Mouse (Mus musculus): ENCODE results near the gene Camsap1. TPM values are rescaled to one million over a fixed set of nuclear protein-coding genes. Genes with fewer than 3 reads are reported as not detected.
A peak's percentile ranks its signal among the peaks of the same experiment; 100 is the strongest.

The Camsap1 gene
- 30.9 and 61.3 TPM in 2 replicates for polyA plus RNA-seq (2014; fragmentation: Nextera tagmentation; extraction: Ambion mirVana)

- peak within 1 kb of the TSS; percentile 93 for H3K4me2 ChIP-seq (ENCODE audit: low read length)
- peak within 1 kb of the TSS; percentile 99 for H3K9ac ChIP-seq (ENCODE audit: low read length)
- peak within 1 kb of the TSS; percentile 95 for H3K27ac ChIP-seq (ENCODE audit: low read depth, low read length)
- DNase-seq (ENCODE audit: low spot score): peak; percentile 100
- no peaks in the 10 kb centered on the region for H3K27me3 ChIP-seq (replicated peaks; ENCODE audit: control insufficient read depth, insufficient read depth, low read length)
- under 1% methylated on average over 43 of the region's 64 CpGs for WGBS
- peaks cover 13% of the 10 kb centered on the region; the same call in 1 of the 2 replicates for H3K36me3 ChIP-seq (ENCODE audit: control insufficient read depth, insufficient read depth, low read length)
- no peaks in the 10 kb centered on the region for H3K9me3 ChIP-seq (replicated peaks; ENCODE audit: control insufficient read depth, low read length)
- H3K4me3 ChIP-seq (ENCODE audit: low read depth, low read length): peak within 1 kb of the TSS; percentile 94
- H3K4me1 ChIP-seq (ENCODE audit: control insufficient read depth, insufficient read depth, low read length): peaks cover 27% of the 10 kb centered on the region
- ATAC-seq: peak; percentile 98
Observed at GRCm38 (mm10) chr2:25983159-25983907, at the start of gene Camsap1. Camsap1 (minus strand) TSS chr2:25983282.

- WGBS: 45% methylated on average over 3 of the region's 3 CpGs
- DNase-seq (ENCODE audit: low spot score): no peak
Observed at GRCm38 (mm10) chr2:26030288-26030687, 47.2 kb upstream of the Camsap1 start.

GRCm38 (mm10) chr2:26024138-26025075 is 41.3 kb upstream of the Camsap1 start:
- Histone ChIP-seq H3K4me1 (ENCODE audit: control insufficient read depth, insufficient read depth, low read length) (0 out of 2 replicates have a peak, but pooled peaks cover 8% of the 10 kb centered on the region), H3K27ac (ENCODE audit: low read depth, low read length) (no peak overlapping the region), H3K4me3 (ENCODE audit: low read depth, low read length) (no peak overlapping the region), H3K9ac (ENCODE audit: low read length) (no peak overlapping the region), H3K9me3 (replicated peaks; ENCODE audit: control insufficient read depth, low read length) (no peaks in the 10 kb centered on the region), H3K36me3 (ENCODE audit: control insufficient read depth, insufficient read depth, low read length) (no peaks in the 10 kb centered on the region), H3K4me2 (ENCODE audit: low read length) (no peak overlapping the region), H3K27me3 (replicated peaks; ENCODE audit: control insufficient read depth, insufficient read depth, low read length) (no peaks in the 10 kb centered on the region)
- ATAC-seq (no peak), DNase-seq (ENCODE audit: low spot score) (peak; percentile 69)
- 32% methylated on average over 4 of the region's 4 CpGs for WGBS

More at GRCm38 (mm10) chr2:26030288-26030687, 47.2 kb upstream of the Camsap1 start:
- Histone ChIP-seq H3K27ac (ENCODE audit: low read depth, low read length) (no peak overlapping the region), H3K27me3 (replicated peaks; ENCODE audit: control insufficient read depth, insufficient read depth, low read length) (no peaks in the 10 kb centered on the region), H3K4me2 (ENCODE audit: low read length) (no peak overlapping the region), H3K4me3 (ENCODE audit: low read depth, low read length) (no peak overlapping the region), H3K4me1 (ENCODE audit: control insufficient read depth, insufficient read depth, low read length) (no peaks in the 10 kb centered on the region), H3K36me3 (ENCODE audit: control insufficient read depth, insufficient read depth, low read length) (no peaks in the 10 kb centered on the region), H3K9me3 (replicated peaks; ENCODE audit: control insufficient read depth, low read length) (no peaks in the 10 kb centered on the region), H3K9ac (ENCODE audit: low read length) (no peak overlapping the region)
- ATAC-seq: no peak

GRCm38 (mm10) chr2:26022626-26023025 is 39.5 kb upstream of the Camsap1 start:
- 88% methylated on average over 1 of the region's 1 CpGs for WGBS
- H3K9me3 ChIP-seq (replicated peaks; ENCODE audit: control insufficient read depth, low read length): no peaks in the 10 kb centered on the region
- ATAC-seq (no peak), DNase-seq (ENCODE audit: low spot score) (no peak)
- H3K4me2 ChIP-seq (ENCODE audit: low read length): no peak overlapping the region
- no peak overlapping the region for H3K4me3 ChIP-seq (ENCODE audit: low read depth, low read length)
- H3K36me3 ChIP-seq (ENCODE audit: control insufficient read depth, insufficient read depth, low read length): no peaks in the 10 kb centered on the region
- no peaks in the 10 kb centered on the region for H3K27me3 ChIP-seq (replicated peaks; ENCODE audit: control insufficient read depth, insufficient read depth, low read length)
- H3K9ac ChIP-seq (ENCODE audit: low read length): no peak overlapping the region
- 0 out of 2 replicates have a peak, but pooled peaks cover 8% of the 10 kb centered on the region for H3K4me1 ChIP-seq (ENCODE audit: control insufficient read depth, insufficient read depth, low read length)
- no peak overlapping the region for H3K27ac ChIP-seq (ENCODE audit: low read depth, low read length)

GRCm38 (mm10) chr2:26022258-26022565 is 39.1 kb upstream of the Camsap1 start:
- Histone ChIP-seq H3K9ac (ENCODE audit: low read length) (no peak overlapping the region), H3K4me2 (ENCODE audit: low read length) (peak overlapping the region; percentile 42), H3K27ac (ENCODE audit: low read depth, low read length) (no peak overlapping the region), H3K4me3 (ENCODE audit: low read depth, low read length) (no peak overlapping the region), H3K36me3 (ENCODE audit: control insufficient read depth, insufficient read depth, low read length) (no peaks in the 10 kb centered on the region), H3K27me3 (replicated peaks; ENCODE audit: control insufficient read depth, insufficient read depth, low read length) (no peaks in the 10 kb centered on the region), H3K9me3 (replicated peaks; ENCODE audit: control insufficient read depth, low read length) (no peaks in the 10 kb centered on the region), H3K4me1 (ENCODE audit: control insufficient read depth, insufficient read depth, low read length) (0 out of 2 replicates have a peak, but pooled peaks cover 8% of the 10 kb centered on the region)
- no peak for DNase-seq (ENCODE audit: low spot score)
- no peak; the same call in 1 of the 2 replicates for ATAC-seq
- WGBS: 85% methylated on average over 8 of the region's 8 CpGs

- Histone ChIP-seq H3K27ac (ENCODE audit: low read depth, low read length) (peak within 1 kb of the TSS; percentile 78; the same call in 1 of the 2 replicates), H3K27me3 (replicated peaks; ENCODE audit: control insufficient read depth, insufficient read depth, low read length) (no peaks in the 10 kb centered on the region), H3K9ac (ENCODE audit: low read length) (peak within 1 kb of the TSS; percentile 75), H3K9me3 (replicated peaks; ENCODE audit: control insufficient read depth, low read length) (no peaks in the 10 kb centered on the region), H3K4me2 (ENCODE audit: low read length) (peak within 1 kb of the TSS; percentile 97), H3K4me1 (ENCODE audit: control insufficient read depth, insufficient read depth, low read length) (0 out of 2 replicates have a peak, but pooled peaks cover 8% of the 10 kb centered on the region), H3K36me3 (ENCODE audit: control insufficient read depth, insufficient read depth, low read length) (no peaks in the 10 kb centered on the region), H3K4me3 (ENCODE audit: low read depth, low read length) (peak within 1 kb of the TSS; percentile 86)
- ATAC-seq (peak; percentile 95), DNase-seq (ENCODE audit: low spot score) (peak; percentile 97)
- WGBS: 5% methylated on average over 50 of the region's 50 CpGs
Observed at GRCm38 (mm10) chr2:26021561-26022257, 38.6 kb upstream of the Camsap1 start, which contains the start of gene Ubac1. Ubac1 (minus strand) TSS chr2:26021747.

- H3K27ac ChIP-seq (ENCODE audit: low read depth, low read length): peak overlapping the region; percentile 78; the same call in 1 of the 2 replicates
Observed at GRCm38 (mm10) chr2:26020714-26021560, 37.9 kb upstream of the Camsap1 start.

More at GRCm38 (mm10) chr2:26020714-26021560, 37.9 kb upstream of the Camsap1 start:
- H3K4me1 ChIP-seq (ENCODE audit: control insufficient read depth, insufficient read depth, low read length): 0 out of 2 replicates have a peak, but pooled peaks cover 8% of the 10 kb centered on the region
- H3K4me3 ChIP-seq (ENCODE audit: low read depth, low read length): peak overlapping the region; percentile 86
- WGBS: 2% methylated on average over 37 of the region's 38 CpGs
- peak; percentile 9 for DNase-seq (ENCODE audit: low spot score)
- no peaks in the 10 kb centered on the region for H3K9me3 ChIP-seq (replicated peaks; ENCODE audit: control insufficient read depth, low read length)
- no peaks in the 10 kb centered on the region for H3K27me3 ChIP-seq (replicated peaks; ENCODE audit: control insufficient read depth, insufficient read depth, low read length)
- H3K36me3 ChIP-seq (ENCODE audit: control insufficient read depth, insufficient read depth, low read length): peaks cover 4% of the 10 kb centered on the region
- peak overlapping the region; percentile 97 for H3K4me2 ChIP-seq (ENCODE audit: low read length)
- peak overlapping the region; percentile 75 for H3K9ac ChIP-seq (ENCODE audit: low read length)
- peak; percentile 36 for ATAC-seq
